Mouse (Mus musculus): ENCODE results near the gene Nip7.
"Not testable (repeated sequence)": the region's sequence is repeated elsewhere in the genome, so short reads cannot be mapped to it uniquely, and the experiment has no call there.

The Nip7 gene

DNA sequence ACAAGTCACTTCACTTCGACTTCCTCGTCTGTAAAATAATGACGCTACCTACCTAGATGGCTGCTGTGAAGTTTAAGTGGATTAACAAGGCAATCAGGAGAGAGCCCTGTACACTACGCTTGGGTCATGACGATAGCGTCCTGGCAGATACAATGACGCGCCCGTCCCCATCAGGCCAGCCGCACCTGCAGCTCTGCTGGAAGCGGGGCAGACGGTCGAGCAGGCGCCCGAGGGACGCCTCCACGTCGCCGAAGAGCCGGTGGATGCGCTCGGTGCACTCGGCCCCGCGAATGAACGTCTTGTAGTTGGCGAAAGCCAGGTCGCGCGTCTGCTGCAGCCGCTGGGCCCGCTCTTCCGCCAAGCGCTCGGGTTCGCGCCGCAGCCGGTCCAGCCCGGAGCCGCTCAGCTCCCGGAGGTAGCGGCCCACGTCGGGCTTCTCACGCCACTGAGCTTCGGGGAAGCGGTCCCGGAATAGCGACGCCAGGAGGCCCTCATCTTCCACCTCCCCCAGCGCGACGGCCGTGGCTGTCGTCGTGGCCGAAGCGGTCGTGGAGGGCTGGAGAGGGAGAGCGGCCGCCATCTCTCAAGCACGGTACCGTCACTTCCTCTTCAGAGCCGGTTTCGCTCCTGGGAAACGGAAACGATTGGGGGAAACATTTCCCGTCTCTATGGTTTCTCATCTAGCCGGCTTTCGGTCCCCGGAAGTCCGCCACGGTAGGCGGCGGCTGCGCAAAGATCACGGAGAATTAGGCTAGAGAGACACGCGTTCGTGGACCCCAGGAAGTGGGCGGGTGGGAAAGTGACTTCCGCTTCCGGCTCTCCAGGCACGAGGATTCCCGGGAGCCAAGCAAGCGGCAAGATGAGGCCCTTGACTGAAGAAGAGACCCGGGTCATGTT lies at the start of gene Nip7, which contains the start of gene Cog8:
Gene Nip7 (plus strand): TSS at position 802 of the 897 bp plus-strand sequence.
Gene Cog8 (minus strand): TSS at position 614 of the 897 bp plus-strand sequence.
- peak; percentile 96 for DNase-seq (ENCODE audit: low spot score)

GRCm38 (mm10) chr8:107007795-107008194 lies 48.9 kb upstream of the Nip7 start:
- DNase-seq (ENCODE audit: low spot score), result no peak

GRCm38 (mm10) chr8:107012666-107013065 lies 44.0 kb upstream of the Nip7 start:
- DNase-seq (ENCODE audit: low spot score), result no peak

DNA sequence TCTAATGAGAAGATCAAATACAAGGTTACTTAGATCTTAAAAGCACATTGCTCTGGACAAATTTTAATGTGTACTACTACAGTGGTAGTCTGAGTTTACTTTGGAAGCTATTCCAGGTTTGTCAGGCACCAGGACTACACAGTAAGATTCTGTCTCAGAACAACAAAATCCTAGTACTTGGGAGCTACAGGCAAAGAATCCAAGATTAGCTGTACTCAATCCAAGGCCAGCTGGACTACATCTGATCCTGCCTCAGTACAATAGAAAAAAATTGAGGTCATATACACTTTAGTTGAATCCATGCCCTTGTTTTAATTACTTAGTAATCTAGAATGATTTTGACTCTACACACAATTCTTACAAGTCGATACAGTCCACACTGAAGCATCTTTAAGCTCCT lies 41.8 kb upstream of the Nip7 start:
- DNase-seq (ENCODE audit: low spot score), result no peak

- no peak for DNase-seq (ENCODE audit: low spot score)
Measured at GRCm38 (mm10) chr8:107023479-107023878, 33.2 kb upstream of the Nip7 start.

GRCm38 (mm10) chr8:107029310-107029709 lies 27.4 kb upstream of the Nip7 start:
- no peak for DNase-seq (ENCODE audit: low spot score)

DNA sequence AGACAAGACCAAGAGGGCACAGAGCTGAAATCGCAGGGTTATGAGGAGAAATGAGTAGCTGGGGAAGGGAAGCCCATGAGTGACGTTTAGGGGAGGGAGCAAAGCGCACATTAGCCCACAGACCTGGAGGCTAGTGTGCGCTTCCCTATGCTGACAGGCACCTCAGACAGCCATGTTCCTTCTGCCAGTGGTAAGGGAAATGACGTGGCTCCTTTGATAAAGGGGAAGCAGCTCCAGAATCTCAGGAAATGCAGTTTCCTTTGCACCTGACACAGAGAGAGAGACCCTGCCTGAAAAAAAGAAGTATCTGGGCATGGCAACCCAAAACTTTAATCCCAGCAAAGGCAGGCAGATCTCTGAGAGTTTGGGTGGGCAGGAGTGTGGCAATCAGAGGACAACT lies 26.6 kb upstream of the Nip7 start:
- DNase-seq (ENCODE audit: low spot score), result no peak

GRCm38 (mm10) chr8:107030650-107031576 lies 25.8 kb upstream of the Nip7 start, which contains the start of gene Vps4a:
TSS of gene Vps4a (plus strand) at chr8:107031222.
- DNase-seq (ENCODE audit: low spot score), result peak; percentile 97

GRCm38 (mm10) chr8:107031577-107032090 lies 25.0 kb upstream of the Nip7 start:
- no peak for DNase-seq (ENCODE audit: low spot score)

DNA sequence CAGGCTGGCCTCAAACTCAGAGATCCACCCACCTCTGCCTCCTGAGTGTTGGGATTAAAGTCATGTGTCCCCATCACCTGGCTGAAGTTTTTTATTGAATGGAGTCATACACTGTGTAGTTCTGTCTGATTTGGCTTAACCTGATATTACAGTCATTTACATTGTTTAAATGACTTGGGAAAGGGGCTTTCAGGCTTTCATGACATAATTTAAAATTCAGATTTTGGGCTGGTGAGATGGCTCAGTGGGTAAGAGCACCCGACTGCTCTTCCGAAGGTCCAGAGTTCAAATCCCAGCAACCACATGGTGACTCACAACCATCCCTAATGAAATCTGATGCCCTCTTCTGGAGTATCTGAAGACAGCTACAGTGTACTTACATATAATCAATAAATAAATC lies 23.1 kb upstream of the Nip7 start:
- DNase-seq (ENCODE audit: low spot score), result not testable (repeated sequence)

GRCm38 (mm10) chr8:107035641-107036040 lies 21.0 kb upstream of the Nip7 start:
- DNase-seq (ENCODE audit: low spot score), result no peak

DNA sequence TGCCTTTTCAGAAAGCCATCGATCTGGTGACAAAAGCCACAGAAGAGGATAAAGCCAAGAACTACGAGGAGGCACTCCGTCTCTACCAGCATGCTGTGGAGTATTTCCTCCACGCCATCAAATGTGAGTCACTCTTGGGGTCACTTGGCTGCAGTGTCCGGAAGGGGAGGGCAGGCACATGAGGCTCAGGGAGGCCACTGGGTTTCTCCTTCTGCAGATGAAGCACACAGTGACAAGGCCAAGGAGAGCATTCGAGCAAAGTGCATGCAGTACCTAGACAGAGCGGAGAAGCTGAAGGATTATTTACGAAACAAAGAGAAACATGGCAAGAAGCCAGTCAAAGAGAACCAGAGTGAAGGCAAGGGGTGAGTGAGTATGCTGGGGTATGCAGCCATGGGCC lies 20.1 kb upstream of the Nip7 start:
- DNase-seq (ENCODE audit: low spot score), result no peak

GRCm38 (mm10) chr8:107040632-107041031 lies 16.0 kb upstream of the Nip7 start:
- DNase-seq (ENCODE audit: low spot score), result no peak

- DNase-seq (ENCODE audit: low spot score), result no peak
Measured at GRCm38 (mm10) chr8:107045478-107045877, 11.2 kb upstream of the Nip7 start.

DNA sequence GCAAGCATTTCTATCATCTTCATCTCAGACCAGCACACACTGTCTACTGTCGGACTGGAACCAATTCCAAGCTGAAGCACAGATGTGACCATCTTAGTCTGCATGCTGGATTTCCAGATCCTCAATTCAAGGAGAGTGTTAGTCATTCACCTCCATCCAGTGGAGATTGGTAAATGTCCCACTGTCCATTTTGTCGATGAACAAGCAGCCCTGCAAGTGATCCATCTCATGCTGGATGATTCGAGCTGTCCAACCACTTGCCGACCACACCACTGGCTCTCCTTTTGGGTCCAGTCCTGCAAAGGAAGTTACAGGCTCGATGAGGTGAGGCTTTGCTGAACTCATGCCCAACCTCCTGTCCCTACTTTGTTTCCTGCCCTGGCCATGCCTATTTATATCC lies 9.7 kb upstream of the Nip7 start:
- DNase-seq (ENCODE audit: low spot score), result no peak

DNA sequence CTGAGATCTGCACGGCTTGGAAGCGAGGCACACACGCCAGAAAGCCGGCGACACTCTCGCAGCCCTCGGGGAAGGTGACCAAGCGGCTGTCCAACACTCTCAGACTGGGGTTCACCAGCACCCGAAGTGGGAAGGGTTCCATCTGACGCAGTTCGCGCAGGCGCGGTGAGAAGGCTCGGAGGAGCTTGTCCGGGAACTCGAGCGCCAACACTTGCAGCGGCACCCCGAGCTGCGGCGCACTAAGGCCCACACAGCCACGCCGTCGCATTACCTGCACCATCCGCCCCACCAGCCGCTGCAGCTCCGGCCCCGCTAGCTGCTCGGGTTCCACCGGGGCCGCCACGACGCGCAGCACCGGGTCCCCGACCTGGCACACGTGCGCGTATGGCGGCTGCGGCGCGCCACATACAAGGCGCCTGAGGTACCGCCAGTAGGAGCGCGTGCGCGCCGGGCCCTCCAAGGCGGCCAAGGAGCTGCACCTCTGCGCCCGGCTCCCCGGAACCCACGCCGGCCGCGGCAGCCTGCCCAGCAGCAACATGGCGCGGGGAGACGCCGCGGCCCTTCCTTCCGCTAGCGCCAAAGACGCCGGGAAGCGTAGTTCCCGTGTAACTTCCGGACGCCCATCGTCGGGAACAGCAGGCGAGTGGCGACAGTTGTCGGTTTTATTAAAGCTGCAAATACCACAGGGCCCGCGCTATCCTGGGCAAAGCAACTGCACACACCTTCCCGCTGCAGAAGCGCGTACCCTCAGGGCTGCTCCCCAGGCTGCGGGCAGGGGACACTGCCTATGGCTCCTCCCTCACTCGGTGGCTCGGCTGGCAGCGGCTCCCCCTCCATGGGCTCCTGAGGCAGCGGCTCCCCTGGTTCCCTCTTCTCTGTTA lies 8.4 kb upstream of the Nip7 start, which contains the start of gene Pdf:
Gene Pdf (minus strand): TSS at position 554 of the 881 bp plus-strand sequence.
- peak; percentile 81 for DNase-seq (ENCODE audit: low spot score)

DNA sequence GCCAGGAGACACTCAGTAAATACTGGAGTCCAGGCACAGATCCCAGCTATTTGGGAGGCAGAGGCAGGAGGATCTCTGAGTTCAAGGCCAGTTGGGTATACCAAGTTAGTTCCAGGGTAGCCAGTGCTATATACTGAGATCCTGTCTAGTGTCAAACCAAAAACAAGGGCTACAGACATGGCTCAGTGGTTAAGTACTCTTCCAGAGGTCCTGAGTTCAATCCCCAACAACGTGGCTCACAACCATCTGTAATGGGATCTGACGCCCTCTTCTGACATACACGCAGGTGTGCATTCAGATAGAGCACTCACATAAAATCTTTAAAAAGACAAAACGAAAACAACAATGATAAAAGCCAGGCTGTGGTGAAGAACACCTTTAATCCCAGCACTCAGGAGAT lies 7.2 kb upstream of the Nip7 start:
- DNase-seq (ENCODE audit: low spot score), result no peak

DNA sequence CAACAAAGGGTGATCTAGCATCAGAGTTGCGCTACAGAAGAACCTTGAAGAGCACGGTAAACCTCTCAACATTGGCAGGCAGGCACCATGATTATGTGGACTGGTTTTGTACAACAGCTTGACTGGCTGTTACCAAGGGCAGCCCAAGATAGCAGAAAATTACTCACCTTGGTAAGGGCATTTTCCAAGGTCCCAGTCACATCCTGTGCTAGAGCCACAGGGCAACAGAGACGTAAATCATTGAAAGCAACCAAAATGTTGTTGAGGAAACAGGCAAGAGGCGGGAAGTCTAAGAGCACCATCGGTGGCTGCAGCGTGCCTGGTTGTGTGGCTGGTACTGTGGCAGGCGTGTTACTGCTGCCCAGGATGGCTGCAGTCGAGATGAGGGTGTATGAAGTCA lies 4.6 kb upstream of the Nip7 start:
- DNase-seq (ENCODE audit: low spot score), result no peak

- DNase-seq (ENCODE audit: low spot score), result peak; percentile 22
Measured at GRCm38 (mm10) chr8:107056973-107057369, 294 bp downstream of the Nip7 start.

DNA sequence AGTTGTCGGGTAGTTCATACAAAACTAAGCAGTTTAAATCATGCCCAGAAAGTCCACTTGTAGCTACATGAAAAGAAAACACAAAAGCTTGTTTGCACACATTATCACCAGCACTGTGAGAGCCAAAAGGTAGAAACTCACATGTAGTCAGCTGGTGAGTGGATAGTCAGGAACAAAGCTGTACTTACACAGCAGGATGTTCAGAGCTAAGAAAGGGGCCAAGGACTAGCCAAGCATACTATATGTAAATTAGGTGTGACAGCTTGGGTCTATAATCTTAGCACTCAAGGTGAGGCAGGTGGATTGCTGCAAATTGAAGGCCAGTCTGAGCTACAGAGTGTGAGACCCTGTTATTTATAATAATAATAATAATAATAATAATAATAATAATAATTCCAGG lies 5.9 kb downstream of the Nip7 start:
- no peak for DNase-seq (ENCODE audit: low spot score)

All from urinary bladder, postnatal 14 days (tissue).